Mouse (Mus musculus): ENCODE measurements at regions not wholly inside any gene's neighbourhood (a gene's known extent, or its start where the extent isn't known, plus 50 kb on each side); places are given as distances from the start of the nearest gene placed in this dataset.
A peak's percentile ranks its signal among the peaks of the same experiment; 100 is the strongest.

DNA sequence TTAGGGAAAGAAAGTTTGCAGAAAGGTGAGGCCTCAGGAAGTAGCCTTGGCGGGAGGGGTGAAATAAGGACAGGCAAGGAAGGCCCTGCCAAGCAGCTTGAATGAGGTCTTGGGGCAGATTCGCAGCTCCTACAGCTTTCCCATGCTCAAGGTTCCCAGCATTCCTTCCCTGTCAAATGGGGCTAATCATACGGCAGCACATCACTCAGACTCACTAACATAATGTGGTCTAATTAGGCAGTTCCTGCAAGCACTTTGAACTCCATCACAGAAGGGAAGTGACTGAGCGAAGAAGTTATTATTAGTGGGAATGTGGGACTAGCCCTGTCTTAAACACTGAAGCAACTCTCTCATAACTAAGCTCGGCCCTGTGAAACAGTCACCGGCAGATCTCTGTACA, 87.1 kb upstream of the Gm10260 start:
- no peak for ATAC-seq (replicated peaks; ENCODE audit: low FRiP score, poor library complexity, severe bottlenecking)

DNA sequence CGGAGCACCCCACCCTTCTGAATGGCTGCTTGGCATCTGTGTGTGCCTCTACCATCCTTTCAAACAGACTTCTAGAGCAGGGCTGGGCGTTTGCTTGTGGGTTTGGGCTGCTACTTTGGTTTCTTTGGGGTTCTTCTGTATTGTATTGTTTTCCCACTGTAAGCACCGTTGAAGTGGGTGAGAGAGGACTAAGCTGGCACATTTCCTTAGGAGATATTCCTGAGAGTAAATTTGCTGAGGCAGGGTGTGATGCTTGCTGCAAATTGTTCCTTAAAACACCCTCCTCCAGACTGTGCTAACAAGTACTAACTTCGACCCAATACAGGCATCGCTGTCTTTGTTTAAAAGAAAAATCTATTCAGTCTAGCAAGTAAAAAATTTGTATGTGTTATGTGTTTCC, 84.7 kb upstream of the Gm10260 start:
- no peak for ATAC-seq (replicated peaks; ENCODE audit: low FRiP score, poor library complexity, severe bottlenecking)

DNA sequence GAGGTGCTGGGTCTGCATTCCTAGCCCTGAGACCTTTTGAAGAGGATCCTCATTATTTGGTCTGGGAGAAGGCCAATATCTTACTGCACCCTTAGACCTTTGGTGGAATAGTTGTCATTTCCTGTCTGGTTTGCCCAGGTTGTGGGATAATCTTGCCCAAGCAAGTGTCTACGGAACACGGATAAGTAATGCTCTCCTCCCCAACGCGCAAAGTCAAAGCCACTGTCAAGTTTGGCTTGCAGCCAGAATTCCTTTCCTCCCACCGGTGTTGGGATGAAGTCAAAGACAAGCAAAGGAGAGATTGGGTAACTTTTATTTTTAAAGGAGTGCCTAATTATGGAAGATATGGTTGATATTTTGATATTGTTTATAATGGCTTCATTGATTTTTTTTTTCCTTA, 82.4 kb upstream of the Gm10260 start:
- ATAC-seq (replicated peaks; ENCODE audit: low FRiP score, poor library complexity, severe bottlenecking), result no peak

DNA sequence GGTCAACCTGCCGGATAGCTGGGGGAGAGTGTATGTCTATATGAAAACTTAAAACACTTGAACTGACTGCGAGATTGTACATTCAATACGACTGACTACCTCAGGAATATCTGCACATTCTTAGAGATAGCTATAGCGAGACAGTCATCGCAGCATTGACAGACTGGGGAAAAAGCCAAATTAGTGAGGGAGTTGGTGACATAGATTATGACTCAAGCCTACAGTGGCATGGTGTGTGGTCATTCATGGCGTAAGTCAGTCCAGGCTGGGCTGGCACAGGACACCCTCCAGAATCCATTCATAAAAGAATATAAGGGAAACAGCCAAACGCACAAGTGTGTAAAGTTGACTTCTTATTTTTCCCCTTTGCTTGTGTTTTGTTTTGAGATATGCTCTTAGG, 81.1 kb upstream of the Gm10260 start:
- ATAC-seq (replicated peaks; ENCODE audit: low FRiP score, poor library complexity, severe bottlenecking), result no peak

DNA sequence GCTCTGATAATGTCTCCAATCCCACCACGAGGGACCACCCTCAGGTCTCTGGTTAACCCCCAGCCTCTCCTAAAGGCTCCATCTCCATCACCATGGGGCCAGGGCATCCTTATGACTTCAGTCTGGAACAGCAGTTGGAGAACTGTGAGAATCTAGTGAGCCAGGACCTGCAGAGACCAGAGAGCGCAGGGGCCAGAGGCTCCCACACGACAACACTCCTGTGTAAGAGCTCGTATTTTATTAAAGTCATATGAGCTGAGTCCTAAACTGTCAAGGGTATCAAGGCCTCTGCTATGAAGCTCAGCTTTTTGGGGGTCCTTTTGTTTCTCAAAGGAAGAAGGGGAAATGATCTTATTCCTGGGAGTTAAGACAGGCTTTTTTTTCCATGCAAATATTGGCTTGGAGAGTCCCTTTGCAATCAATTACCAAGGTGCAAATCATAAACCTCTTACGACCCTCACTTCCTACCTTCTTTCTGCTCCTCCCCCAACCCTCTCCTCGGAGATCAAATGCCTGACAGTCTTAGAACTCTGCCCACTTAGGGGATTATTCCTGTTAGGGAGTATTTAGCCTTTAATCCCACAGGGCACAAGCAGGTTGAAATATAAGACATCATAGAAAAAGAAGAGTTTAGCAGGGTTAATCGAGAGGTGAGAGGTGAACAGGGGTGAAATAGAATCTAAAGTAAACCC, 79.3 kb upstream of the Gm10260 start:
- no peak for ATAC-seq (replicated peaks; ENCODE audit: low FRiP score, poor library complexity, severe bottlenecking)

DNA sequence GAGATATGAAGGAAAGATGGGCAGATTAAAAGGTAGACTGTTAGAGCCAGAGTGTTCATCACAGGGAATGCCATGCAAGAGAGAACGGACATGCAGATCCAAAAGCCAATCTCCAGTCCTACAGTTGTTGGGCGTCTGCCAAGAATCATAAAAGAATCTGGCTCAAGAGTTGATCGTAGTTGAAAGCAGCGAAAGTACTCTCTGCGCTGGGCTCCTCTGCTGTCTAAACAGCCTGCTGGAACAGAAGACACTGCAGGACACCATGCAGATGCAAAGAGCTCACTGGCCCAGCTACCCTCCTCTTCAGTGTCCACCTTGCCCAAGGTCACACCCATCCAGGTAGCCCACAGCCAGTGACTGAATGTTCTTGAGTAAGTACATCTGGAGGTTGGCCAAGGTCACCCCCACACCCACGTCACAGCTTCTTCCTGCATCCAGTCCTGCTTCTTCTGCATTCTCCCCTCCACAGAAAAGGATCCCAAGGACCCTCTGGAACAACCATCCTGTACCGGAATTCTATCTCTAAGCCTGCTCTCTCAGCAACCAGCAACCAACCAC, 77.1 kb upstream of the Gm10260 start:
- ATAC-seq (replicated peaks; ENCODE audit: low FRiP score, poor library complexity, severe bottlenecking), result no peak

DNA sequence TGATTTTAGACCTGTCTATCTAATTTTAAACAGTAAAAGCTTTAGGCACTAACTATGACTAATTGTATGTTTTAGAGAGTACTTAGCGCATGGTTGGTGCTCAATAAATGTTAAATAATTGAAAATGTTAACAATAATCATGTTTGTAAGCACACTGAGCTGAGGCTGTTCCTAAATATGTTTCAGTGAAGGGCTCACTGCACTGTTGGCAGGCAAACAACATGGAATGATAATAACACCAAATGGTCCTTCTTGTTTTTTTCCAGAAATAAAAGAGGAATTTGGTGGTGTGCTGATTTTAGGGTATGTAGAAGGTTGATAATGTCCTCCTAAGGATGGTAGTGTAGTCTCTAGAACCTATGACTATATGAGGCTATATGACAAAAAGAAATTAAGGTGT, 72.0 kb upstream of the Gm10260 start:
- ATAC-seq (replicated peaks; ENCODE audit: low FRiP score, poor library complexity, severe bottlenecking), result no peak

DNA sequence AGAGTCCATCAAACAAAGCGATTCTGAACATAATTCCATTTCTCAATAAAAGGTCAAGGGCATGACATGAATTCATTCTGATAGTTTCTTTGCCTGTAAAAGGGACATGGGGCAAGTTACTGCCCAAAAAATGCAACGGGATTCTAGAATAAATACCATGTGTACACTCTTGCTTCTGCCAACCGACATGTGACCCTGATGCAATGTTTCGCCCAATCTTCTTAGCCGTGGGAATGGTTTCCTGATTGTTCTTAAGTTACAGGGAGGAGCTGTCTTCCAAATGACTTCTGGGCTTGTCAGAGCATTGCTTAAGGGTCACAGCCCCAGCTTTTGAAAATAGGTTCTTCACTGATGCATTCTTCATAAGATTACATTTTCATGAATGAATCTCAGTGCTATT, 71.4 kb upstream of the Gm10260 start:
- ATAC-seq (replicated peaks; ENCODE audit: low FRiP score, poor library complexity, severe bottlenecking), result no peak

DNA sequence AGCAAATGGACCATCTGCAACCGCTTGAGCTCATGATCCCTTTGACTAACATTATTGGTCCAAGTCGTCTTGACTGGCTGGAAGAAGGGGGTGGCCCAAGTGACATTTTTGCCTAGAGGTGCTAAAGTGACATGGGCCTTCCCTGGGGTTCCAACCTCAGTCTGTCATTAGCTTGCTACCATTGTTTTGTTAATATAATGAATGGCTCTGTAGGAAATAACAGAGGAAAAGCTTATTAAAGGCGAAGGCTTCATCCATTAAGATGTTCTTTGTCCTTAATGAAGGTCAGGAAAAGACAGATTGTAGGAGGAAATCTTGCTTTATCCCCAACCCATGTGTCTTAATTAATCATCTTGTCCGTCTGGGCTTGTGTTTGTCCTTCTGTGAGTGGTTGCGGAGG, 69.1 kb upstream of the Gm10260 start:
- no peak for ATAC-seq (replicated peaks; ENCODE audit: low FRiP score, poor library complexity, severe bottlenecking)

DNA sequence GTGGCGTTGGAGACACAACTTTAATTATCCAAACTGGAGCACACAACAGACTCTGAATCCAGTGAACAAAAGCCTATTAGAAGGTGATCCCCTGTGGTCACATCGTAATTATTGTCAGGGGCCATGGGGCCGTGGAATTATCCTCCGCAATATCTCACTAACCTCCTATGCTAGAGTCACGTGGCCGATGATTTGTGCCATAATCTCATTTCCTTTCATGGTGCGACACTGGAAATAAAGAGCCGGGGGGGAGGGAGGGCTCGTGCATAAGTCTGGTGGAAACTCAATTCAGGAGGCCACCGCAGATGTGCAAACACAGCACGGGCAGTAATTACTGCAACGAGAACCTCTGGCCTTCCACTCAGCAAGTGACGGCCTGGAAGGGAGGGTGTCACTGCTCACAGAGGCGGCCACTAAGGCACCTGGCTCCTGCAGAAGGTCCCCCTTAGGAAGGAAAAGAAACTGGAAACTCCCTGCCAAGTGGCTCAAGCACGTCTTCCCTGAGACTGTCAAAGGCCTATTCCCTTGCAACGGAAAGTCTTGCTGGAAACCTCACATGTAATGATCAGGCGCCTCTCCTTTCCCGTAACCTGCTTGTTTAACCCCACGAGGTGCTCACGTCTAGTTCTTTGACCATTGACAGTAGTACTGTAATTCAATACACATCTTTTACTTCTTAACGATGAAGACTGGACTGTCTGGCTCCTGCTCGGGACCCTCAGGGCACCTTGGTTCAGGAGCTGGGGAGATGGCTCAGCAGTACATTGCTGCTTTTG, 65.6 kb upstream of the Gm10260 start:
- ATAC-seq (replicated peaks; ENCODE audit: low FRiP score, poor library complexity, severe bottlenecking), result no peak

DNA sequence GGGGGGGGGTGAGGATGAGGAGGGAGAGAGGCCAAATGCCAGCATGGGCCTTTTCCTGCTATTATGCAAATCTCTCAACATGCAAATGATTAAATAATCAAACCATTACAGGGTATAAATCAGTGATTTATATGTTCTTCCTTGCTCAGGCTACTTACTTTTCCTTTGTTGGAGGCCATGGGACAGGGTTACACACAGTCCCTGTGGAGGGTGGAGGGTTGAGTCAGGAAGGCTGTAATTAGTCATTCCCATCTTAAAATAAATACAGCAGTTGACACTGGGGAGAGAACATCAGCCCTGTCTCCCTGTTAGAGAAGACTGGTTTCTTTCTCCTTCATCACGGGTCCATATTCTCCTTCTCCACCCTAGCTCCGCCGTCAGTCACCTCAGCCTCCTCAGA, 64.9 kb upstream of the Gm10260 start:
- no peak for ATAC-seq (replicated peaks; ENCODE audit: low FRiP score, poor library complexity, severe bottlenecking)

DNA sequence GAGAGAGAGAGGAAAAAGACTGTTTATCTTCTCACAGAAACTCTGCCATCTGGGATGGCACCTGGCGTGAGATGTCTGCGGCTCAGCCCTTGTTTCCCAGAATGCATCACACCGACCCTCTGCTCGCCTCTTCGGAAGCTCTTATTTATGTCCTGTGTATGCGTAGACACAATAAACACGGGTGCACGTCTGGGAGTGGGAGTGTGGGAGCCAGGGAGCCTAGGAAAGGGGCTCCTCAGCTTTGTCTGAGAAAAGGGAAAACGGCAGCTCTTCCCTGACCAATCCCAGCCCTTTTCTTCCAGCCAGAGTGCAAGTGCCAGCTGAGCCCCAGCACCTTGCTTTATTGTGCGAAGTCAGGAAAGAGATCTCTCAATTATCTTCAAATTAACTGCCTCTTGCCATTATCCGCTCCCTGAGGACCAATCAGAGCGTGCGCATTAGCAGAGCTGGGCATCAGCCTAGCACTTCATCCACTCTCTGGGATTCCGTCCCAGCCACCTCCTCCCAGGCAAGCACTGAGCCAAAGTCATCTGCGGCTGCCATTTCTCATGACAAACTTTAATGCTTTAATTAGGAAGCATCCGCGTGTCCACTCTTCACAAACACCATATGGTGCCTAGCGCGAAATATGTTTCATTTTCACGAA, 63.8 kb upstream of the Gm10260 start:
- ATAC-seq (replicated peaks; ENCODE audit: low FRiP score, poor library complexity, severe bottlenecking), result no peak

DNA sequence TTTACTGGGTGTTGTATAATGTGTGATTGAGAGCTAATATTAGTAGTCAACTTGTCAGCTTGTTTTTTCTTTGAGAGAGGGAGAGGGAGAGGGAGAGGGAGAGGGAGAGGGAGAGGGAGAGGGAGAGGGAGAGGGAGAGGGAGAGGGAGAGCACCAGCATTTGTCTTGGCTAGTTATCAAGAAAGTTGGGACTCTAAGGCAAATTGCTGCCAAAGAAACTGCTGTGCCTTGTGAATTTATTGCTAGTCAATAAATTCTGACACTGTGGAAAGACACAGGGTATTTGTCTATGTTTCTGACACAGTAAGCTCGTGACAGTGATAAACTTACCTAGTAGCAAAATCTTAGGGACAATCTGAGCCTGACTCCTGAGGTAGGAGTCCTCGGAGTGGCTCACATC, 61.2 kb upstream of the Gm10260 start:
- ATAC-seq (replicated peaks; ENCODE audit: low FRiP score, poor library complexity, severe bottlenecking), result no peak

DNA sequence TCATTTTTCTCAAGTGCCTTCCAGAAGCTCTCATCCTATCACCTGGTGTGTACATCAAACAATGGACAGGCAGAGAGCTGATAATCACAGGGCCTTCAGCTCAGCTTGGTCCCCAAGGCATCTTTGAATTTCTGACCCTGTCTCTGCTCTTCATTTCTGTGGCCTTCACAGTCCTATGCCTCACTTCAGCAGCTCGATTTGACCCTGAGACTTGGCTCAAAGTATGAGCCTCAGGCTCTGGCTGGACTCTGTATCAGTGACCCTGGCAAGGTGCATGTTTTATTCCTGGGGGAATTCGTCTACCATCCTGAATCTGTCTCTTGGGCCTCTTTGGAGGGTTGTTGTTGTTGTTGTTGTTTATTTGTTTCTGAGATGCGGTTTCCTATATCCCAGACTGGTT, 60.6 kb upstream of the Gm10260 start:
- ATAC-seq (replicated peaks; ENCODE audit: low FRiP score, poor library complexity, severe bottlenecking), result no peak

DNA sequence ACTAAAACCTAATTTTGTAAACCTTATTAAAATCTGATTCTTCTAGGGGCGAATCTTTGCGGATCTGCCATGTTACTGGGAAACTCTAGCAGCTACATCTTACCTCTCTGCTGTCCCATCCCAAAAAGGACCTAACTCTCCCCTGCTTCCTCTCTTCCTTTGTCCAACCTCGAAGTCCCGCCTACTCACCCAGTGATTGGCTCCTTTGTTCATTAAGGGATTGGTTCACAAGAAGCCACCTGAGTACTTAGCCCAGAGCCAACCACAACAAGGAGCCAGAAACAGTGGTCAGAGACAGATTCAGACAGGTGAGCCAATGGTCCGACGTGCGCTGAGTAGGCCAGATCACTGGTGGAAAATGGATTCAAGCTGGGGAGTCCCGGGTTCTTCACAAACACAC, 60.0 kb upstream of the Gm10260 start:
- ATAC-seq (replicated peaks; ENCODE audit: low FRiP score, poor library complexity, severe bottlenecking), result no peak

DNA sequence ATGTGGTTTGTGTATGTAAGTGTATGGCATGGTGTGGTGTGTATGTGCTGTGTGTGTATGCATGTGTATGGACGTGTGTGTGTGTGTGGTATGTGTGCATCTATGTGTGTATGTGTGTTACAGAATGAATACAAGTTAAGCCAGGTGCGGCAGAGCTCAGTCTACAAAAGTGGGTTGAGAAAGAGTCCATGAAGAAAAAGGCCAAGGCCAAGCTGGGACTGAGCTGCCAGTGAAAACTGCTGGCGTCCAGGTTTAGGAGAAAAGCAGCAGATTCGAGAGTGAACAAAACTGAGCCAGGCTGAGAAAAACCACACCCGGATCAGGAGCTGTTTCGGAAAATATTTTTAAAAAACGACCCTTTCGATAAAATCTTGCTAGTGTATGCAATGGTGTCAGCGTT, 58.6 kb upstream of the Gm10260 start:
- ATAC-seq (replicated peaks; ENCODE audit: low FRiP score, poor library complexity, severe bottlenecking), result 0 out of 2 replicates have a peak, but pooled peaks have one; percentile 41

DNA sequence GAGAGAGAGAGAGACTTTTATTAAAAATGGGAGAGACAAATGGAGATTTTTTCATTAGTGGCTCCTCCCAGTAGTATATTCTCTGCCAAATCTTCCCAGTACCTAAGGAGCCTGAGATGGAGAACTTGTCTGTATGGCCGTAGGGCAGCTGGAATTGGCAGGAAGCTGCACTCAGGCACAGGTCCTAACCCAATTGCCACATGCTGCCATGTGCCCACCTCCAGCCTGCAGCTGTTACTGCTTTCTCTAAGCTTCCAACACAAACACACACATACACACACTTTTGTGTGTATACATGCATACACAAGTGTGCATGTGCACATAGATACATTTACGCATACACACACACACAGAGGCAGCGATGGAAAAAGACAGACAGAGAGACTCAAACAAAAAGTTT, 56.5 kb upstream of the Gm10260 start:
- ATAC-seq (replicated peaks; ENCODE audit: low FRiP score, poor library complexity, severe bottlenecking), result no peak
